In genomic region chr4:43047231-43047630, GRCm38 (mm10) we compare ENCODE assay signal across 8 mouse cellular contexts. TPM values are rescaled to one million over a fixed set of nuclear protein-coding genes. Genes with fewer than 3 reads are reported as not detected.
DNase-seq lines count a peak whose midpoint lies in the region; ATAC-seq and TF ChIP-seq lines count a peak whose summit lies in the region.

No protein-coding gene starts in this region.

- TF ChIP-seq POLR2A in kidney, adult 2 months (IDR thresholded peaks at IDR 0.05; ENCODE audit: low read depth, low read length), result no peak

- DNase-seq in B cell, adult 2 months, result peak; percentile 76 to 81
- DNase-seq in MN1 (ENCODE audit: low spot score), result peak; percentile 82
- DNase-seq in cerebellum, postnatal 14 days, result peak; percentile 84 to 85
- peak; percentile 74 for DNase-seq in gastrocnemius, postnatal 14 days
- peak; percentile 91 for DNase-seq in kidney, adult 2 months
- peak; percentile 43 for DNase-seq in liver, embryonic 11.5 days (ENCODE audit: low spot score)
- DNase-seq in neural tube, embryonic 11.5 days (ENCODE audit: low spot score), result peak; percentile 65
- DNase-seq in urinary bladder, postnatal 4 days (ENCODE audit: low spot score in 2 of 2), result peak; percentile 57 to 69

- H3K9ac ChIP-seq in liver, embryonic 11.5 days (ENCODE audit: low read depth, low read length), result no peak overlapping the region
- no peak overlapping the region for H3K9ac ChIP-seq in neural tube, embryonic 11.5 days (ENCODE audit: low read length)

- H3K27me3 ChIP-seq in kidney, adult 2 months (replicated peaks; ENCODE audit: control insufficient read depth, insufficient read depth, low read length), result no peaks in the 10 kb centered on the region
- H3K27me3 ChIP-seq in liver, embryonic 11.5 days (replicated peaks; ENCODE audit: control insufficient read depth, insufficient read depth, low read length), result no peaks in the 10 kb centered on the region
- no peaks in the 10 kb centered on the region for H3K27me3 ChIP-seq in neural tube, embryonic 11.5 days (ENCODE audit: control insufficient read depth, insufficient read depth, low read length)

- intact Hi-C loops in gastrocnemius, postnatal 14 days (cut with DNase I; ENCODE audit: low total_unique reads), result loop anchor here (5.0 kb wide), 1 partner anchor 65 kb away; no protein-coding TSS in a partner anchor

- peak overlapping the region; percentile 25; the same call in 1 of the 2 replicates for H3K4me2 ChIP-seq in liver, embryonic 11.5 days
- H3K4me2 ChIP-seq in neural tube, embryonic 11.5 days (ENCODE audit: low read depth), result peak overlapping the region; percentile 1; the same call in 1 of the 2 replicates

- no peak overlapping the region for H3K27ac ChIP-seq in kidney, adult 2 months (ENCODE audit: insufficient read depth, low read depth, low read length)
- H3K27ac ChIP-seq in liver, embryonic 11.5 days (ENCODE audit: low read depth, low read length), result no peak overlapping the region
- H3K27ac ChIP-seq in neural tube, embryonic 11.5 days (ENCODE audit: low read depth, low read length), result no peak overlapping the region

- peaks cover 3% of the 10 kb centered on the region for H3K4me1 ChIP-seq in kidney, adult 2 months (ENCODE audit: control insufficient read depth, insufficient read depth, low read length)
- H3K4me1 ChIP-seq in liver, embryonic 11.5 days (replicated peaks; ENCODE audit: control insufficient read depth, insufficient read depth, low read length), result peaks cover 27% of the 10 kb centered on the region
- peaks cover 10% of the 10 kb centered on the region; the same call in 1 of the 2 replicates for H3K4me1 ChIP-seq in neural tube, embryonic 11.5 days (ENCODE audit: control insufficient read depth, insufficient read depth, low read length)

- no peaks in the 10 kb centered on the region for H3K9me3 ChIP-seq in liver, embryonic 11.5 days (ENCODE audit: control insufficient read depth, low read length)
- H3K9me3 ChIP-seq in neural tube, embryonic 11.5 days (ENCODE audit: control insufficient read depth, low read length), result no peaks in the 10 kb centered on the region

- peak; percentile 60 for TF ChIP-seq CTCF in kidney, adult 2 months (conservative IDR thresholded peaks at IDR 0.05; ENCODE audit: insufficient read depth, insufficient read length, low read depth, low read length)

- H3K36me3 ChIP-seq in kidney, adult 2 months (ENCODE audit: control insufficient read depth, insufficient read depth, low read length), result no peaks in the 10 kb centered on the region
- H3K36me3 ChIP-seq in liver, embryonic 11.5 days (ENCODE audit: control insufficient read depth, insufficient read depth, low read length), result no peaks in the 10 kb centered on the region
- no peaks in the 10 kb centered on the region for H3K36me3 ChIP-seq in neural tube, embryonic 11.5 days (ENCODE audit: control insufficient read depth, insufficient read depth, low read length)

- 7% methylated on average over 5 of the region's 5 CpGs for WGBS in kidney, adult 2 months
- 9% methylated on average over 5 of the region's 5 CpGs for WGBS in liver, embryonic 11.5 days
- WGBS in neural tube, embryonic 11.5 days, result 7% methylated on average over 5 of the region's 5 CpGs

- H3K4me3 ChIP-seq in kidney, adult 2 months (ENCODE audit: insufficient read depth, low read depth, low read length), result no peak overlapping the region
- H3K4me3 ChIP-seq in liver, embryonic 11.5 days (ENCODE audit: low read depth, low read length), result no peak overlapping the region
- H3K4me3 ChIP-seq in neural tube, embryonic 11.5 days (ENCODE audit: low read depth, low read length), result no peak overlapping the region

- no peak for ATAC-seq in liver, embryonic 11.5 days (replicated peaks; ENCODE audit: low FRiP score)
- no peak for ATAC-seq in neural tube, embryonic 11.5 days (ENCODE audit: insufficient read depth, low FRiP score, low TSS enrichment)

RNA-seq across cellular contexts. Expression of gene Fam214b, which starts 1.2 kb away (rescaled TPM):
- 10 to 100 TPM; 25.1 to 27.8 TPM for total RNA-seq in gastrocnemius, postnatal 14 days (2021)
- polyA plus RNA-seq in kidney, adult 2 months (2012; rRNA removed), result 14.4 and 15.6 TPM in 2 replicates
- 6.0 and 7.4 TPM in 2 replicates for polyA plus RNA-seq in liver, embryonic 11.5 days (2014; fragmentation: Nextera tagmentation; extraction: Ambion mirVana)
- polyA plus RNA-seq in neural tube, embryonic 11.5 days (2014; fragmentation: Nextera tagmentation; extraction: Ambion mirVana), result 18.1 and 19.0 TPM in 2 replicates

RNA-seq across cellular contexts. Expression of gene Unc13b, which starts 11.5 kb away (rescaled TPM):
- 1 to 10 TPM; 4.1 to 4.6 TPM for total RNA-seq in gastrocnemius, postnatal 14 days (2021)
- 5.0 and 5.5 TPM in 2 replicates for polyA plus RNA-seq in kidney, adult 2 months (2012; rRNA removed)
- polyA plus RNA-seq in liver, embryonic 11.5 days (2014; fragmentation: Nextera tagmentation; extraction: Ambion mirVana), result 2.0 and 2.4 TPM in 2 replicates
- 16.1 and 18.9 TPM in 2 replicates for polyA plus RNA-seq in neural tube, embryonic 11.5 days (2014; fragmentation: Nextera tagmentation; extraction: Ambion mirVana)

RNA-seq across cellular contexts. Expression of gene Stoml2, which starts 15.7 kb away (rescaled TPM):
- 10 to 100 TPM; 82.9 to 84.8 TPM for total RNA-seq in gastrocnemius, postnatal 14 days (2021)
- polyA plus RNA-seq in kidney, adult 2 months (2012; rRNA removed), result 103 and 118 TPM in 2 replicates
- polyA plus RNA-seq in liver, embryonic 11.5 days (2014; fragmentation: Nextera tagmentation; extraction: Ambion mirVana), result 409 and 425 TPM in 2 replicates
- polyA plus RNA-seq in neural tube, embryonic 11.5 days (2014; fragmentation: Nextera tagmentation; extraction: Ambion mirVana), result 360 and 370 TPM in 2 replicates

RNA-seq across cellular contexts. Expression of gene Pigo, which starts 21.6 kb away (rescaled TPM):
- 1 to 10 TPM; 5.4 to 6.5 TPM for total RNA-seq in gastrocnemius, postnatal 14 days (2021)
- 24.6 and 28.4 TPM in 2 replicates for polyA plus RNA-seq in kidney, adult 2 months (2012; rRNA removed)
- polyA plus RNA-seq in liver, embryonic 11.5 days (2014; fragmentation: Nextera tagmentation; extraction: Ambion mirVana), result 22.5 and 23.3 TPM in 2 replicates
- polyA plus RNA-seq in neural tube, embryonic 11.5 days (2014; fragmentation: Nextera tagmentation; extraction: Ambion mirVana), result 20.4 and 23.1 TPM in 2 replicates

RNA-seq across cellular contexts. Expression of gene Fancg, which starts 36.9 kb away (rescaled TPM):
- total RNA-seq in gastrocnemius, postnatal 14 days (2021), result 1 to 10 TPM; 2.2 to 2.6 TPM
- polyA plus RNA-seq in kidney, adult 2 months (2012; rRNA removed), result 6.8 and 7.1 TPM in 2 replicates
- polyA plus RNA-seq in liver, embryonic 11.5 days (2014; fragmentation: Nextera tagmentation; extraction: Ambion mirVana), result 18.2 and 18.6 TPM in 2 replicates
- 17.3 and 19.3 TPM in 2 replicates for polyA plus RNA-seq in neural tube, embryonic 11.5 days (2014; fragmentation: Nextera tagmentation; extraction: Ambion mirVana)
